Mouse (Mus musculus): ENCODE measurements around the gene Chrm4.

Gene Chrm4

DNA sequence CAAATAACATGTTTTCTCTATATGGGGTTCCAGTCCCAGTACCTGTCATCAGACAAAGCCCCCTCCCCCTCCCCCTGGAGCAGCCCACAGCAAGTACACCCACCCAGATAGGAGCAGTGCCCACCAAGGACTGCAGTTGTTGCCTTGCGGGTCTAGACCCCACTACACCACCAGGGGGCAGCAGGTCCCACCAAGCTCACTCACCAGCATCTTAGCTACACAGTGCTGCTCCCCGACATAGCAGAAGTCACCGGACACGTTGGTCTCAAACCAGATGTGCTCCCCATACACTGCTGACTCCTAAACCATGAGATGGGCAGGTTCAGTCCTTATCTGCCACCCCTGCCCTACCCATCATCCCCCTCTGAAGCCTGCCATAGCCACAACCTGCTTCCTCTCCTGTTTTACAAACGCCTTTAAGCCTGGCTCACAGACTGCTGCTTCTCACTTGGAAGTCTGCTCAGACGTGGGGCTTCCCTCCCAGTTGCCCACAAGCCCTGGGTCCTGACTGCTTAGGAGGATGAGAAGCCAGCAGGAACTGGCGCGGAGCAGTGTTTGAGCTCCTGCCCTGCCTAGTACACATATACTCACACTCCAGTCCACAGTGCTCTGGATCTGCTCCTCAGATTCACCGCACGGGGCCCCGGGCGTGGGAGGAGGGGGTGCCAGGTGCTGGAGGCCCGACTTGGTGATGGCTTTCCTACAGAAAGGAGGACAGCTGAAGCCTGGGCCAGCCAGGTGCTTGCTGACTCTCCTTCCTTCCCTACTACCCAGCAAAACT, 17.3 kb downstream of the Chrm4 start:
- DNase-seq: peak; percentile 86 to 87

DNA sequence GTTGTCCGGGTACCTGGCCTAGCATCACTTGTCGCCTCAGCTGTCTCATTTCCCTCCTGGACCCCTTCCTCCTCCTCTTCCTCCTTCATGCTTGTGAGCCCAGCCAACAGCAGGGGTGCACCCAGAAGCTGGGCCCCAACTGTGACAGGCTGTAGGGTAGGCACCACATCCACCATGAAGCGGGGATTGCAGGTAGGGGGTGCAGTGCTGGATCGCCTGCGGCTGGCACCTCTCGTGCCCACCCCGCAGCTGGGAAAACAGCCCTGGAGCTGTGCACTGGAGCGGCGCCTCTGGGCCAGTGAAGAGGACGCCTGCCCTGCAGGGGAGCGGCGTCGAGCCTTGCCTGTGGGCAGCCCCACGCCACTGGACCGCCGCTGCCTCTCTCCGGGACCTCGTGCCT, 18.4 kb downstream of the Chrm4 start, which contains the start of gene Gm9821:
Gene Gm9821 (plus strand): TSS at position 221 of the 400 bp plus-strand sequence.
- no peak for DNase-seq

GRCm38 (mm10) chr2:91946836-91947235, 19.8 kb downstream of the Chrm4 start:
- DNase-seq: peak; percentile 39 to 48

DNA sequence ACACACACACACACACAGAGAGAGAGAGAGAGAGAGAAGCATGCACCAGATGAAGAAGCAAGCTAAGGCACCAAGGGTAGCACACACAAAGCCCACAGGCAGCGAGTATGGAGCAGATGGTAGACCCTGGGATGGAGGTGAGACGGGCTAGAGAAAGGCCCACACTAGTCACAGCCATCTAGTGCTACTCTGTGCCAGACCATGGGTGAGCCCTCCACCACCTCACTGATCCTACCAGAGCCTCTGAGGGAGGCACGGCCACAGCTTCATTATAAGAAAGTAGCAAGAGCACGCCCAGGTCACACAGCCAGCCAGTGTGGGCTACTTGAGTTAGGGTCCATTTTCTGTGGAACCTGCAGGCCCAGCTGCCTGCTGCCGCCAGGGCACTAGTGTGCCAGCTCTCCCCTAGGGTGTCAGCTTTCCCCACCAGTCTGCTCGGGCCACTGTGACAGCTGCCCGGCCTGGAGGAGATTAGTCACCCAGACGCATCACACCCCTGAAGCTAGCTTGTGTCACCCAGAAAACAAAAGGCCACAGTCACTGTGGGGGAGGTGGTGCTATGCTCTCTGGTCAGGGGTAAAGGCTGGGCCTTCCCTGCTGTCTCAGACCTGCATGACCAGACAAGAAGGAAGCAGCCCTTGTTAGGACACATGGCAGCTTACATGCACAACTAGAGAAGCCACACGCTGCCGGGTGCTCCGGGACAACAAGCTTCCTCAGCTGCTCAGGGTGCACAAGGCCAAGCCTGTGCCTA, 20.5 kb downstream of the Chrm4 start:
- DNase-seq: peak; percentile 46 to 59

DNA sequence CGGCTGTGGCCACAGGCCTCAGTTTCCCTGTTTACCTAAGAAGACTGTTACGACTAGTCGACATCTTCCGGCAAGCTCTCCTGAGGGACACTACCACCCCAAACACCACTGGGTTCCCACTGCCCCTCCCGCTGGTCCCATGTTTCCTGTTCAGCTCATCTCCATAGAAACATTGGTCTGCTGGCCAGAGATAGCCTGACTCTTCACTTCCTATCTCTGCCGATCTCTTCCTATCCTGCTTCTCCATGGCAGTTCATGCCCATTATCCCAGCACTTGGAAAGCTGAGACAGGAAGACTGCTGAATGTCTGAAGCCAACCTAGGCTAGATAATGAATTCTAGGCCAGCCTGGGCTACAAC, 21.1 kb downstream of the Chrm4 start:
- DNase-seq: no peak

DNA sequence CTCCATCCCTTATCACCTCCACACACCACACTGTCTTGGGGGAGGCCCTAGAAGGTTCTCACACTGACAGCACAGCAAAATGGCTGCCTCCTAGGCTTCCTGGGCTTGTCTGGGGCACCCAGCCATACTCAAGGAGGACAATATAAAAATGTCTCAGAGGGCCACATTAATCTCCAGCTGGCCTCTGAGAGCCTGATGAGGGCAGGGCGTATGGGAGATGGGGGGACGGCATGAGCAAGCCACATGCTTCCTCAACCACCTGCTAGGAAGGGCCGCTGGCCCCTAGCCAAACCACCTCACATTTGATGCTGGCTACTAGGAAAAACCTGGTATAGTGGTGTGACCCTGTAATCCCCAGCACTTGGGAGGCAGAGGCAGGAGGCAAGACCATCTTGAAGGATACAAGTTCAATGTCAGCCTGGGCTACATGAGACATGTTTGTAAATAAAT, 21.8 kb downstream of the Chrm4 start:
- peak; percentile 55 to 59 for DNase-seq

DNA sequence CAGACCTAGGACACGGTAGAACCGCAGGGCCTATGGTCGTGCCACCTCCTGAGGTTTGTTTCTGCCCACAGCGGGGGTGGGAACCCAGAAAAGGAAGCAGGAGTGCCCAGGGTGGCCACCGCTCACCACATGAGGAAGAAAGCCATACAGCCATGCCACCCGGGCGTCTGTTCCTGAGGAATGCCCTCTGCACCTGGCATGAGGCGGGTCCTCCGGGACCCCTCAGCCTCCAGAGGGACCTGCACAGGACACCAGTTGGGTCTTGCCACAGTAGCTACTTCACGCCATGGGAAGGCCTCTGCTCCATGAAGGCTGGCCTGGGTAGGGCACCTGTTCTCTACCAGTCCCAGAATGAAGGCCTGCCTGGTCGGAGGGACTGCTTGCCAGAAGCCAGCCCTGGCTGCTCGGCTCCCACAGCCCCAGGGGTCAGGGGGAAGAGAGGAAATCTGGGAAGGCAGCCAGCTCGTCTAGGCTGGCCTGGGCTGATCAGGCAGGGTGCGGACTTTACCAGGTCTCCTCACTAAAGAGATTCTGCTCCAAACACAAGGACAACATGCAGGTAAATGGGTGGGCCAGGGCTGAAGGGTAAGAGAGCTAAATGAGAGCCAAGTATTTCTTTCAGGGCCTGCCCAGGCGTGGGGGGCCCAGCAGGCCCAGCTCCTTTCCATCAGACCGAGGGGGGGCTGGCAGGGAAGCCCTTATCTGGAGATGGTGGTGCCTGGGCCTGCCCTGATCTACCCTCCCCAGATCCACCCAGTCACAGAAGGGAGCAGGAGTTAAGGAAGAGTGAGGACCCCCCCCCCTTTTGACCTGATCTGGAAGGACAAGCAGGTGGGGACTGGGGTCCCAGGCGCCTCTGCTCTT, 22.6 kb downstream of the Chrm4 start:
- DNase-seq: peak; percentile 73 to 77

DNA sequence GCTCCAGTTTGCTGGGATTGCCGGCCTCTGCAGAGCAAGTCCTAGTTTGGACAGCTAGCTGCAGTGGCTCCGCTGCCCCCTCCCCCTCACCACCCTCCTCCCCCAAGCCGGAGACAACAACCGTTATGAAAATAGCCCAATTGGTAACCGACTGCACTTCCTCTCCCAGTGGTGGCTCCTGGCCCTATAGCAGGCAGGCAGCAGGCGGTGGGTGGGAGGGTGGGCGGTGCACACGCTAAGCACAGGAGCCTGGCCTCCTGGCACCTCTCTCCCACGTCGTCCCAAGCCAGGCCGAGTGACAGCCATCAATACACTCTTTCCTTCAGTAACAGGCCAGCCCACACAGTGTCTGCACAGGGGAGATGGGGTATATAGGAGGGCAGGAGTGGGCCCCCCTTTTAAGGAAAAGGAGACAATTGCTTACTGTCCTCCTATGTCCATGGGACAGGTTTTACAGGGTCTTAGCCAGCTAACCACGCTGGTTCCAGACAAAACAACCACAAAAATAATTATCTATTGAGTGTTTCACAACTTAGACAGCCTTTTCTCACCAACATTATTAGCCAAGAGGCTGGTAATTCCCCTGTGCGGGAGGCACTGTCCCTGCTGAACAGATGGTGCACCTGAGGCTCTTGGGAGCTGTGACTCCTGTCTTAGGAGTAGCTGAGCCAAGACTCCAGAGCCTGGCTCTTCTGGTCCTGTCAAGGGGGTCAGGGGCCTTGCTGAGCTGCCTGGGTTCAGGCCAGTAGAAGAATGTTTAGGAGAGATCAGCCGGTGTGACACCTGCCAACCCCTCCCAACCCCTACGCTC, 23.4 kb downstream of the Chrm4 start:
- peak; percentile 78 to 81 for DNase-seq

- peak; percentile 52 to 56 for DNase-seq
Observed at GRCm38 (mm10) chr2:91953825-91954224, 26.8 kb downstream of the Chrm4 start.

DNA sequence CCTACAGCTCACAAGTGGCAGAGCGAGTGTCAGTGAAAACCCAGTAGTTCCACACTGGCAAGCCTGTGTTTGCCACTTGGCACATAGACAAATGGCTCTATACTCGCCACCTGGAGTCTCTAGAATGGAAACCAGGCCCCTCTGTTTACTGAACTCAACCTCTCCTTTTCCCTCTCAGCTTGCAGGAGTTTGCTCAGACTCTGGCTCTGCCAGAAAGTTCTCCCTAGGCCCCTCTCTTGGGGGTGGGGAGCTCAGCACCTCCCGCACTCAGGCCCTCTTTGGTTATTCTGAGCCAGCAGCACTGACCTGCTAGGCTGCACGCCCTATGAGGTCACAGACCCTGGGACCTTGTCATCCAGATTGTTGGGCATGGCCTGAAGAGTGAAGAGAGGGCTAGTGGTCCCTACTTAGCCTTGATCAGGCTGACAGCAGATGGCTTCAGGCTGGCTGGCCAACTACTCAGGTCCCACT, 28.1 kb downstream of the Chrm4 start:
- DNase-seq: peak; percentile 49 to 60

- DNase-seq: no peak
Observed at GRCm38 (mm10) chr2:91955875-91956274, 28.8 kb downstream of the Chrm4 start.

DNA sequence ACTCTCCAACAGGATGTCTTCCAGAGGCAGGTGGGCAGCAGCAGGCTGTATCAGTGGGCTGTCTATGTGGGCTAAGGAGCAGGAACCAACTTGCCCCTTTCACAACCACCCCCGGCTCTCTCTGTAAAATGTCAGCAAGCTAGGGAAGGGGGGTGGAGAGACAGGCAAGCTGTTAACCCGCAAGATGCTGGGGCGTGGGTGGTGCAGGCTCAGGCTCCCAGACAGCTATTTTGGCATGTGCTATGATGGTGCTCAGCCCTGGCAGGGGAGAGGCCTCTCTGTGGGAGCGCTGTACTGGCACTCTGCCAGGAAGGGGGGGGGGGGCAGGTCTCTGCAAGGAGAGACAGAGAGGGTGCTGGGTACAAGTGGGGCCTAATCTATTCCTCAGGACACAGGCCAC, 30.0 kb downstream of the Chrm4 start:
- DNase-seq: peak; percentile 40 to 54

- DNase-seq: no peak
Observed at GRCm38 (mm10) chr2:91958049-91958448, 31.0 kb downstream of the Chrm4 start.

- peak; percentile 56 for DNase-seq
Observed at GRCm38 (mm10) chr2:91958701-91959457, 31.8 kb downstream of the Chrm4 start.

DNA sequence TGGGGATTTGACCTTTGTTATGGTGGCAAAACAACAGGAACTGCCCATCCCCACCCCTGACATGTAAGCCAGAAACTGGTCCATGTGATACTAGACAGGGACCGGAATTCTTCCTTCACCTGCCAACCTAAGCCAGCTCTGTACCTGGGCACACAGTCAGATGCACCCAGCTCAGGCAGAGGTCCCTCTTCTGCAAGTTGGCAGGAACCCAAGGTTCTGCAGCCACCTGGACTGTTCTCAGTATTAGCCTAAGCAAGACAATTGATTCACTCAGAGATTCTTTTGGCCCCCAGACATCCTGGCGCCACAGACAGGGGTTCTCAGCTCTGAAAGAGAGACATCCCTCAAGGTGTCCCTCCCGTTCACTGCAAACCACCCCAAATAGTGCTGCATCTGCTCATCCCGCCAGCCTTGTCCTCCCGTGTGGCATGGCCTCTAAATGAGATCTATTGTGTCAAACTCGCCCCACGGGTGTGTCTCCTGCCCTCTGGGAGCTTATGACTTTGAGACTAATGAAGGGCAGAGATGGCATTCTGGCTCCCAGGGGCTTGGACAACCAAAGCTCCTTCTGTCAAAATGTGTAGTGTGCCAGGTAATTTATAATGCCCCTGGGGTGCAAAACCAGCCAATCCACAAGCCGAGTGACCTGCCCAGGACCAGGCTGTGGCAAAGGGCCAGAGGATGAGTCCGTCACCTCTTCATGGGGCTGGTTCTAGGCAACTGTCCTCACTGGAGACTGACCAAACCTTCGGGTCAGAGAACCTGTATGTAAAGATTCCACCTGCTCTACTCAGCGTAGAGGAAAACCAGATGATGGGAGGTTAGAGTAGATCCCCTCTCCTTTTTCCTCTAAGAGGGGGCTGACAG, 32.7 kb downstream of the Chrm4 start:
- peak; percentile 86 for DNase-seq

DNA sequence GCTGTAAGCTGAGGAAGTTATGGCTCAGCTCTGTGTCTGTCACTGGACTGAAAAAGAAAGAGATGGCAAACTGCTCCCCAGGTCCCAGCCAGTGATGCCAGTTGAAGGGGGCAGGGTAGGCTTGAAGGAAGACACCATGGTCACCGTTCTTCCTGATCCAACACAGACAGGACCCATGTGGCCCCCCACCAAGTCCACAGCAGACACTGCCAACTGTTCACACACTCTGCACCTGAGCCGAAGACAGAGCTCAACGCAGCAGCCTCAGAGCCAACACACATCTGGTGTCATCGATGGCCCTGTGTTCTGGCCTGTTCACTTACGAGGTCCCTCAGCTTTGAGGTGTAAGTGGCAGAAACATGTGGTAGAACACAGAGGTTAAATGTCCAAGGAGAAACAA, 33.4 kb downstream of the Chrm4 start:
- peak in 1 of 2 experiments; percentile 33 for DNase-seq

DNA sequence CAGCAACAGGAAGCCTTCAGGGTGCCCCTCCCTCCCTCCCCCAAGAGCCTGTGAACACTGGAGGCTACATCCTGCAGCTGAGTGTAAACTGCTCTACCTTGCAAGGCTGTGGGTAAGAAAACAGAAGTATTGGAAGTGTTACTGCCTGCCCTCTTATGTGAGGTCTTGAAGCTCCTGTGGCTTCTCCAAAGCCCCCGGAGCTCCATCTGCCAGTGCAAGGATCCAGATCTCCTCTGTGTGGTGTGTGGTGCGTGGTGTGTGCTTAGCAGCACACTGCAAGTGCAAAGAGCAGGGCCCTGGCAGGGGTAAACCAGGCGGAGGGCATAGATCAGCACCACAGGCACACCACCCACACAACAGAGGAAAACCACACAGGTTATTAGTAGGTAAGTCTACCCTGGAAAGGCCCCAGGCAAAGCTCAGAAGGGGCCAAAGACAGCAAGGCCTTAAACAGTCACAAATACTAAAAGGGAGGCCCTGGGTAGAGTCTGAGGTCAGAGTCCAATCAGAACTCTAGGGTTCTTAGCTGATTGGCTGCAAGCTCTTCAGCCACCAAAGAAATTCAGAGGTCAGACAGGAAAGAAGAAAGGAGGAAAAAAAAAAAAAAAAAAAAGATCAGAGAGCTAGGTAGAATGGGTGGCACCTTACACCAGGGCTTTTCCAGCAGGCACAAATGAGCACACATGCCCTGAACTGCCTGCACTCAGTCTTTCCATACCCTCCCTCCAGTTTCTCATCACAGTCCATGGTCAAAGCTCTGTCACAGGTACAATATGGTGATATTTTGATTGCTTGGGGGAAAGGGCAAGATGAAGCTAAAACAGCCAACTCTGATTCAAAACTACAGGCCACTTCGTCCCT, 35.1 kb downstream of the Chrm4 start:
- DNase-seq: peak in 1 of 2 experiments; percentile 43

DNA sequence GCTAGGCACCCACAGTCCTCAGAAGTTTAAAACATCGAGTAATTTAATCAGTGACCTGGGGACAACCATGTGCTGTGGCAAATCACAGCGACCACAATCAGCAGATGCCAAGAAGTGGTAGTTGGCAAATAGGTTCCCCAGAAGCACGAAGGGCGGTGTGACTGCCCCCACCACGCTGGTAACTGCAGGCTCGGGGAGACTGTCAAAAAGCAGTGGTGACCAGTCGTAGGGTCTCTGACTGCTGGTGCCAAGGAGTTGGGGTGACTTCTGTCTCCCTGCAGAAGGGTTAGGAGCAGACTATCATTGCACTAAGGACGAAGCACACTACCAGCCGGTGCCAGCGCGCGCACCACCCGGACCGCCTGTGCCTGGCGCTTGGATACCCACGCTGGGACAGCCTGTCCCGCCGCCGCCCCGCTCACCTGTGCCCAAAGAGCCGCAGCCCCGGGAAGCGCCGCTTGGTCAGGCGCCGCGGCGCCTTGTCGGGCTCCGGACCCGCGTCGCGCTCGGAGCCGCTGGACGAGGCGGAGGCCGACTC, 35.9 kb downstream of the Chrm4 start:
- DNase-seq: peak; percentile 46 to 54

DNA sequence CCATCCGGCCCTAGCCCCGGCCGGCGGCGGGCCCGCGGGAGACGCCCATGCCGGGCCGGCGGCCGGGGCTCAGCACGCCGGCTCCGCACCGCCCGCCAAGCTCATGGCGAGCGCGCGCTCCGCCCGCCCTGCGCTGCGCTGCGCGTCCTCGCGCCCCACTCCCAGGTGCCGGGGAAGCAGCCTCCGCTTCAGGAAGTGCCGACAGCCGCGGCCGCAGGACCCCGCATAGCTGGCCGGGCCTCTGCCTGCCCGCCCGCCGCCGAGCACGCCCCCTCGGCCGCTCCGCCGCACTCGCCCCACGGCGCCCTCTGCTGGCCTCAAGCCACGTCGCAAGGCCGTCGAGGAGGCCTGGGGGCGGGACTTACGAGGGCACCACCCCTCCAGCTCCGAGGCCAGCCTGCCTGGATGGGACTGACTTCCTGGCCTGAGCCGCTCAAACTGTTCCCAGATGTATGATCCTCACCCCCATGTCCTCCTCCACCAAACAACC, 36.4 kb downstream of the Chrm4 start:
- DNase-seq: peak; percentile 96
